Mouse (Mus musculus): ENCODE data around the gene Arhgap19. TPM values are rescaled to one million over a fixed set of nuclear protein-coding genes. Genes with fewer than 3 reads are reported as not detected.

Arhgap19 gene
- polyA plus RNA-seq, 1 experiment = 8.5 TPM

DNA sequence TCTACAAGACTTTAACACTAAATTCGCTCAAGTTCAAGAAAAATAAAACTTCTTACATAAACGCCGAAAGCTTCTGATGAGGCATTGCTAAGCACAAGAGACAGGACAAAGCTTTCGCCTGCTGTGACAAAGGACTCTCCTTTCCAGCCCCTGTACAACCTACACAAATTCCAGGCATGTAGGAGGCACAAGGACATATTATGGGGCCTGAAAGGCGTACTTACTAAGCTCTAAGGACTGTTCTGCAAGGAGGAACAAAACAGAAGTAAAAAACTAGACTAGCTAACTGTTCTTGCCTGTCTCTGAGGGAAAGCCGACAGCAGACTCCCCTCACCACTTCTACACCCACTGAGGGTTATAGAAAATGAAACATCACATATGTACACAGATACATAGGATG, 6.9 kb downstream of the Arhgap19 start:
- TF ChIP-seq POLR2A (IDR thresholded peaks at IDR 0.05; ENCODE audit: low read depth, low read length) (no peak), CTCF (IDR thresholded peaks at IDR 0.05; ENCODE audit: extremely low read depth, insufficient read depth, insufficient read length, insufficient replicate concordance) (no peak)
- H3K27ac ChIP-seq (ENCODE audit: insufficient read depth, low read length) = no peak overlapping the region
- no peaks in the 10 kb centered on the region for H3K4me1 ChIP-seq (ENCODE audit: control insufficient read depth, insufficient read depth, insufficient read length)
- H3K36me3 ChIP-seq (ENCODE audit: control insufficient read depth, insufficient read depth, low read length) = no peaks in the 10 kb centered on the region
- H3K27me3 ChIP-seq (ENCODE audit: control insufficient read depth, insufficient read depth, low read length) = no peaks in the 10 kb centered on the region
- no peak overlapping the region for H3K4me3 ChIP-seq (ENCODE audit: extremely low read depth, insufficient read depth, insufficient read length)
- WGBS = 94% methylated on average over 6 of the region's 6 CpGs
- DNase-seq (ENCODE audit: low read depth in 1 of 2, low spot score in 2 of 2) = no peak

DNA sequence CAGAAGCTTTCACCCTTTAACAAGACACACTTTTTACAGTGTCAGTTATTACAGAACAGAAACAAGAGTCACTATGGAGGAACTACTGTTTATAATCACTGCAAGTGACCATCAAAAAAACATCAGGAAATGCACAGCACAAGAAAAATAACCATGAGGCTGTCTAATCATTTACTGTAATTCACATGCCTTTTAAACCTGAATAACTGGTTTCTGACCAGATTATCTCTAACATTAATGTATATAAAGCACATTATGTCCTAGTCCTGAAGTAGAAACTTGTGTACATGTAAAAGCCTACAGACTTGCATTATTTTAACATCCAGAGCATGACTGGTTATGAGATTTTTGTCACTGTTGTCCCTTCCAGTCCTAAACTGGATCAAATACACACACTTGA, 7.8 kb downstream of the Arhgap19 start:
- no peak overlapping the region for H3K27ac ChIP-seq (ENCODE audit: insufficient read depth, low read length)
- no peaks in the 10 kb centered on the region for H3K36me3 ChIP-seq (ENCODE audit: control insufficient read depth, insufficient read depth, low read length)
- no peak for DNase-seq (ENCODE audit: low read depth in 1 of 2, low spot score in 2 of 2)
- no peaks in the 10 kb centered on the region for H3K4me1 ChIP-seq (ENCODE audit: control insufficient read depth, insufficient read depth, insufficient read length)
- TF ChIP-seq CTCF (IDR thresholded peaks at IDR 0.05; ENCODE audit: extremely low read depth, insufficient read depth, insufficient read length, insufficient replicate concordance) = no peak
- no peak for TF ChIP-seq POLR2A (IDR thresholded peaks at IDR 0.05; ENCODE audit: low read depth, low read length)
- no peak overlapping the region for H3K4me3 ChIP-seq (ENCODE audit: extremely low read depth, insufficient read depth, insufficient read length)
- H3K27me3 ChIP-seq (ENCODE audit: control insufficient read depth, insufficient read depth, low read length) = no peaks in the 10 kb centered on the region

DNA sequence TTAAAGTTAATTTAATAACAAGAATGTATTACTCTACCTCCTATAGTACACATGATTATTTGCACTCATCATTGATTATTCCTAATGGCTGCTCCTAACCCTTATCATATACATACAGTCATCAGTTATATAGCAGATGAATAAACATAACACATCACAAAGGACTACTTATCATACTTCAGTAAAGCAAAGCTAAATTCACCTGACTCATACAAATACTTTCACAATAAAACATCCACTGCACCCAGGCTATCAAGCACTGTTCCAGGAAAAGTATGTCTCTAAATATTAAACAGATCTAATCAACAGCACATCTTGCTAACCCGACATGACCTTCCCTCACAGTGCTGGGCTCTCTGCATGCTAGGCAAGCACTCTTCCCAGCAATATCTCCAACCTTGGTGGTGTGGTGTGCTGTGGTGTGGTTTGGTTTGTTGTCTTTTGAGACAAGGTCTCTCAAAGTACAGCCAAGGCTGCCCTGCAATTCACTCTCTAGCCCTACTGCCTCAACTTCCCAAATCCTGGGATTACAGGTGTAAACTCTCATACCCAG, 8.8 kb downstream of the Arhgap19 start:
- 70% methylated on average over 1 of the region's 1 CpGs for WGBS
- TF ChIP-seq CTCF (IDR thresholded peaks at IDR 0.05; ENCODE audit: extremely low read depth, insufficient read depth, insufficient read length, insufficient replicate concordance) = no peak
- no peak for TF ChIP-seq POLR2A (IDR thresholded peaks at IDR 0.05; ENCODE audit: low read depth, low read length)
- no peak for DNase-seq (ENCODE audit: low read depth in 1 of 2, low spot score in 2 of 2)
- Histone ChIP-seq H3K4me3 (ENCODE audit: extremely low read depth, insufficient read depth, insufficient read length) (no peak overlapping the region), H3K36me3 (ENCODE audit: control insufficient read depth, insufficient read depth, low read length) (no peaks in the 10 kb centered on the region), H3K27me3 (ENCODE audit: control insufficient read depth, insufficient read depth, low read length) (no peaks in the 10 kb centered on the region), H3K4me1 (ENCODE audit: control insufficient read depth, insufficient read depth, insufficient read length) (no peaks in the 10 kb centered on the region), H3K27ac (ENCODE audit: insufficient read depth, low read length) (no peak overlapping the region)

GRCm38 (mm10) chr19:41791384-41791783, 10.5 kb downstream of the Arhgap19 start:
- H3K27ac ChIP-seq (ENCODE audit: insufficient read depth, low read length) = no peak overlapping the region
- WGBS = 98% methylated on average over 2 of the region's 2 CpGs
- no peak overlapping the region for H3K4me3 ChIP-seq (ENCODE audit: extremely low read depth, insufficient read depth, insufficient read length)
- H3K27me3 ChIP-seq (ENCODE audit: control insufficient read depth, insufficient read depth, low read length) = no peaks in the 10 kb centered on the region
- H3K4me1 ChIP-seq (ENCODE audit: control insufficient read depth, insufficient read depth, insufficient read length) = no peaks in the 10 kb centered on the region
- H3K36me3 ChIP-seq (ENCODE audit: control insufficient read depth, insufficient read depth, low read length) = no peaks in the 10 kb centered on the region
- DNase-seq (ENCODE audit: low read depth in 1 of 2, low spot score in 2 of 2) = no peak
- TF ChIP-seq CTCF (IDR thresholded peaks at IDR 0.05; ENCODE audit: extremely low read depth, insufficient read depth, insufficient read length, insufficient replicate concordance) = no peak
- TF ChIP-seq POLR2A (IDR thresholded peaks at IDR 0.05; ENCODE audit: low read depth, low read length) = no peak

DNA sequence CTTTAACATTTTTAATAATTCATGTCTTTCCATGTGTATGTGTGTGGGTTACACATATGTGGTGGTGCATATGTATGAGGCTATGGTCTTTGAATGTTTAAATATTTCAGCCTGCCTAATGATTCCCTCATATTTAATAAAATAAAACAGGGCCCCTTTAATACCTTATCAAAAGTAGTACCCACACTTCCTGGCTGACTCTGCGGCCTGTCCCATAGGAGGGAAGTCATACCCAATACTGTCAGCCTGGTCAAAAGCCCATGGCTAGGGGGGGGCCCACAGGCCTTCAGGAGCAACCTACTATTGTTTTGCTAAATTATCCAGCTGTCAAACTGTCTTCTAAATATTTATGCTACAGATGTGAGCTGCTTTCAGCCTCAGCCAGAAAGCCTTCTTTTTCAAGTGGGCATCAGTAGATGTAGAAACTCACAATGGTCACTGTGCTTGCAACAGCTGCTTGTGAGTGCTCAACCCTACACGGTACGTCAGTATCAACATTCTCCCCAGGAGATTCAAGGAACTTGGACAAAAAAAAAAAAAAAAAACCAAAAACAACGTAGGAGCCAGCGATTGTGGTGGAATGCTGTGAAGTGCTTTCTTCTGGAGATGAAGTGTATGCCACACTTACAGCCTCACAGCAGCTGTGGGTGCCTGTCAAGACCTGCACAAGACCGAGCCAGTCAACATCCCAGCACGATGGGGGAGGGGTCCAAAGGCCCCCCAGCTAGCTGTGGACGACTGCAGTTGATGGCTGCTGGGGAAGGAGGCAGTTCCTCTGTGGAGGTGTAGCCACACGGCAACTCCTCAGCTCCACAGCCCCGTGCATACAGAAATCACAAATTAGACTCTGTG, 12.5 kb downstream of the Arhgap19 start:
- no peaks in the 10 kb centered on the region for H3K4me1 ChIP-seq (ENCODE audit: control insufficient read depth, insufficient read depth, insufficient read length)
- H3K27ac ChIP-seq (ENCODE audit: insufficient read depth, low read length) = no peak overlapping the region
- no peak overlapping the region for H3K4me3 ChIP-seq (ENCODE audit: extremely low read depth, insufficient read depth, insufficient read length)
- no peak for DNase-seq (ENCODE audit: low read depth in 1 of 2, low spot score in 2 of 2)
- TF ChIP-seq CTCF (IDR thresholded peaks at IDR 0.05; ENCODE audit: extremely low read depth, insufficient read depth, insufficient read length, insufficient replicate concordance) = no peak
- TF ChIP-seq POLR2A (IDR thresholded peaks at IDR 0.05; ENCODE audit: low read depth, low read length) = no peak
- WGBS = 84% methylated on average over 10 of the region's 10 CpGs
- no peaks in the 10 kb centered on the region; the same call in 1 of the 2 replicates for H3K36me3 ChIP-seq (ENCODE audit: control insufficient read depth, insufficient read depth, low read length)
- no peaks in the 10 kb centered on the region for H3K27me3 ChIP-seq (ENCODE audit: control insufficient read depth, insufficient read depth, low read length)

DNA sequence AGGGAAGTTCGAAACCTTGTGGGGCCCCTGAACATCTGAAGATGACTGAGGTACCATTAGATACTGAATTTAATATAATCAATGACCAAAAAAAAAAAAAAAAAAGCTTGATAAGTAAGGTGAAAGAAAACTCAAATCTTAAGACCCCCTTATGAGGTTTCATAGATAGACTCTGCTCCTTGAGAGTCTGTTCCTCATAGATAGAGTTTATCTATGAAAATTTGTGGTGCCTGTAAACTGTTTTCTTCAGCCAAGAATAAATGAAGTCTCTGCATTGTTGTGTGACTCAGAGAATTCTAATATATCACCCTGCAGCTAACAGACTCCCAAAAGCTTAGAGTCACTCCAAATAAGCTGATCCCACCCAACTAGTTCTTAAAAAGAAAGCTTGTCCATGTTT, 15.0 kb downstream of the Arhgap19 start:
- H3K36me3 ChIP-seq (ENCODE audit: control insufficient read depth, insufficient read depth, low read length) = no peaks in the 10 kb centered on the region; the same call in 1 of the 2 replicates
- TF ChIP-seq POLR2A (IDR thresholded peaks at IDR 0.05; ENCODE audit: low read depth, low read length) = no peak
- TF ChIP-seq CTCF (IDR thresholded peaks at IDR 0.05; ENCODE audit: extremely low read depth, insufficient read depth, insufficient read length, insufficient replicate concordance) = no peak
- WGBS = 98% methylated on average over 1 of the region's 1 CpGs
- no peak overlapping the region for H3K4me3 ChIP-seq (ENCODE audit: extremely low read depth, insufficient read depth, insufficient read length)
- H3K4me1 ChIP-seq (ENCODE audit: control insufficient read depth, insufficient read depth, insufficient read length) = no peaks in the 10 kb centered on the region
- H3K27ac ChIP-seq (ENCODE audit: insufficient read depth, low read length) = no peak overlapping the region
- H3K27me3 ChIP-seq (ENCODE audit: control insufficient read depth, insufficient read depth, low read length) = no peaks in the 10 kb centered on the region
- no peak for DNase-seq (ENCODE audit: low read depth in 1 of 2, low spot score in 2 of 2)

DNA sequence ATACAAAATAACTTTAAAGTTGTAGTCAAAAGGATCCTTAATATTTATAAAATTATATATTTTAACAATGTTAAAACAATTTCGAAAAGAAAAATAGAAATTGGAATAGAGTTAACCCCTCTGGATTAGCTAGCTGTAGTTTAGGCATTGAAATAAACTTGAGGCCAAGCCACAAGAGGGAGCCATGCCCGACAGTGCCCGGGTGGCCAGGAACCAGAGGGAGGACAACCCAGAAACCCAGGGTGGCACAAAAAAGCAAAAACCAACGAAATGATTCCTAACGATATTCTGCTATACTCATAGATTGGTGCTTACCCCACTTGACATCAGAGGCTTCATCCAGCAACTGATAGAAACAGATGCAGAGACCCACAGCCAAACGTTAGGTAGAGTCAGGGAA, 24.3 kb downstream of the Arhgap19 start:
- WGBS = 82% methylated on average over 6 of the region's 6 CpGs
- DNase-seq (ENCODE audit: low read depth in 1 of 2, low spot score in 2 of 2) = no peak
- Histone ChIP-seq H3K27ac (ENCODE audit: insufficient read depth, low read length) (no peak overlapping the region), H3K4me3 (ENCODE audit: extremely low read depth, insufficient read depth, insufficient read length) (no peak overlapping the region), H3K36me3 (ENCODE audit: control insufficient read depth, insufficient read depth, low read length) (peaks cover 7% of the 10 kb centered on the region; the same call in 1 of the 2 replicates), H3K27me3 (ENCODE audit: control insufficient read depth, insufficient read depth, low read length) (no peaks in the 10 kb centered on the region), H3K4me1 (ENCODE audit: control insufficient read depth, insufficient read depth, insufficient read length) (no peaks in the 10 kb centered on the region)
- TF ChIP-seq POLR2A (IDR thresholded peaks at IDR 0.05; ENCODE audit: low read depth, low read length) (no peak), CTCF (IDR thresholded peaks at IDR 0.05; ENCODE audit: extremely low read depth, insufficient read depth, insufficient read length, insufficient replicate concordance) (no peak)

Data from spleen, adult 2 months (tissue).